Mouse (Mus musculus) embryo, embryonic 10 days (tissue): ENCODE measurements around the gene Rabggtb.
"Not testable (repeated sequence)": the region's sequence is repeated elsewhere in the genome, so short reads cannot be mapped to it uniquely, and the experiment has no call there.

ENCODE experiments used
- DNase-seq: peaks from one replicate; pipeline ENCODE4 v3.0.0-alpha.2; 2015; ENCODE audit warnings: low spot score

The Rabggtb gene

DNA sequence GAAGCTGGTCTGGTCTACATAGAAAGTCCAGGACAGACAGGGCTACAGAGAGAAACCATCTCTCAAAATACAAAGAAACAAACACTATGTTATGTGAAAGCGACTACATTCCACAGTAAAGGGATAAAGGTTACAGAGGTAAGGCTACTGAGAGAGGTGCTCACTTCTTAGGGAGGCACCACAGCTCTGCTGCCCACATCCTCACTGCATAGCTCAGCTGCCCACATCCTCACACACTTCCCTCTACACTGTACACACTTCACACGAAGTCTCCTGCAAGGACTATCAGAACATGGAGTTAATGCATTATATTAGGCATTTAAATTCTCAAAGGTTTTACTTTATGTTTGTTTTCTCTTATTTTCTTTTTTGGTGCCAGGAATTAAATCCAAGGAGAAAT lies 49.0 kb downstream of the Rabggtb start:
- no peak for DNase-seq

- DNase-seq, result not testable (repeated sequence)
These were observed 52.4 kb downstream of the Rabggtb start for GRCm38 (mm10) chr3:153860392-153860791.

- DNase-seq, result no peak
These were observed 54.3 kb downstream of the Rabggtb start for GRCm38 (mm10) chr3:153858350-153859001.
